Mouse (Mus musculus): ENCODE measurements around the gene Tmem230. TPM values are rescaled to one million over a fixed set of nuclear protein-coding genes. Genes with fewer than 3 reads are reported as not detected.
"Not testable (repeated sequence)": the region's sequence is repeated elsewhere in the genome, so short reads cannot be mapped to it uniquely, and the experiment has no call there.

The Tmem230 gene
- polyA plus RNA-seq, 1 experiment from 2014 or later, result 47.1 TPM

GRCm38 (mm10) chr2:132239434-132239833 lies 8.2 kb downstream of the Tmem230 start:
- H3K4me3 ChIP-seq (replicated peaks; ENCODE audit: low read length); H3K9me3 ChIP-seq (ENCODE audit: control insufficient read depth, low read length); H3K9ac ChIP-seq; H3K4me1 ChIP-seq (replicated peaks; ENCODE audit: control insufficient read depth, insufficient read depth, low read length); H3K27me3 ChIP-seq (ENCODE audit: control insufficient read depth, insufficient read depth, low read length); DNase-seq (ENCODE audit: low spot score); ATAC-seq (ENCODE audit: low FRiP score); H3K4me2 ChIP-seq (replicated peaks); H3K27ac ChIP-seq: not testable (repeated sequence)
- peaks cover 27% of the 10 kb centered on the region for H3K36me3 ChIP-seq (replicated peaks; ENCODE audit: control insufficient read depth, insufficient read depth)
- 92% methylated on average over 3 of the region's 3 CpGs for WGBS

- DNase-seq (ENCODE audit: low spot score), result no peak
- Histone ChIP-seq H3K4me1 (replicated peaks; ENCODE audit: control insufficient read depth, insufficient read depth, low read length) (no peaks in the 10 kb centered on the region), H3K4me2 (replicated peaks) (no peak overlapping the region), H3K4me3 (replicated peaks; ENCODE audit: low read length) (no peak overlapping the region), H3K9ac (no peak overlapping the region), H3K9me3 (ENCODE audit: control insufficient read depth, low read length) (no peaks in the 10 kb centered on the region), H3K27ac (no peak overlapping the region), H3K27me3 (ENCODE audit: control insufficient read depth, insufficient read depth, low read length) (no peaks in the 10 kb centered on the region), H3K36me3 (replicated peaks; ENCODE audit: control insufficient read depth, insufficient read depth) (0 out of 2 replicates have a peak, but pooled peaks cover 3% of the 10 kb centered on the region)
- WGBS, result 80% methylated on average over 7 of the region's 7 CpGs
- no peak for ATAC-seq (ENCODE audit: low FRiP score)
Observed at GRCm38 (mm10) chr2:132235975-132236374, 11.6 kb downstream of the Tmem230 start.

GRCm38 (mm10) chr2:132235291-132235690 lies 12.3 kb downstream of the Tmem230 start:
- Histone ChIP-seq H3K27me3 (ENCODE audit: control insufficient read depth, insufficient read depth, low read length) (no peaks in the 10 kb centered on the region), H3K9ac (no peak overlapping the region), H3K4me2 (replicated peaks) (no peak overlapping the region), H3K36me3 (replicated peaks; ENCODE audit: control insufficient read depth, insufficient read depth) (no peaks in the 10 kb centered on the region), H3K4me3 (replicated peaks; ENCODE audit: low read length) (no peak overlapping the region), H3K9me3 (ENCODE audit: control insufficient read depth, low read length) (no peaks in the 10 kb centered on the region), H3K27ac (no peak overlapping the region), H3K4me1 (replicated peaks; ENCODE audit: control insufficient read depth, insufficient read depth, low read length) (no peaks in the 10 kb centered on the region)
- 54% methylated on average over 2 of the region's 2 CpGs for WGBS
- ATAC-seq (ENCODE audit: low FRiP score) (no peak), DNase-seq (ENCODE audit: low spot score) (no peak)

- Histone ChIP-seq H3K36me3 (replicated peaks; ENCODE audit: control insufficient read depth, insufficient read depth) (no peaks in the 10 kb centered on the region), H3K9me3 (ENCODE audit: control insufficient read depth, low read length) (no peaks in the 10 kb centered on the region), H3K27ac (no peak overlapping the region), H3K9ac (no peak overlapping the region), H3K27me3 (ENCODE audit: control insufficient read depth, insufficient read depth, low read length) (no peaks in the 10 kb centered on the region), H3K4me3 (replicated peaks; ENCODE audit: low read length) (no peak overlapping the region), H3K4me2 (replicated peaks) (no peak overlapping the region), H3K4me1 (replicated peaks; ENCODE audit: control insufficient read depth, insufficient read depth, low read length) (no peaks in the 10 kb centered on the region)
- no peak for DNase-seq (ENCODE audit: low spot score)
- no peak for ATAC-seq (ENCODE audit: low FRiP score)
- 73% methylated on average over 16 of the region's 16 CpGs for WGBS
Observed at GRCm38 (mm10) chr2:132233985-132234765, 13.4 kb downstream of the Tmem230 start.

- Histone ChIP-seq H3K36me3 (replicated peaks; ENCODE audit: control insufficient read depth, insufficient read depth) (no peaks in the 10 kb centered on the region), H3K27ac (no peak overlapping the region), H3K4me2 (replicated peaks) (no peak overlapping the region), H3K9me3 (ENCODE audit: control insufficient read depth, low read length) (no peaks in the 10 kb centered on the region), H3K9ac (no peak overlapping the region), H3K4me3 (replicated peaks; ENCODE audit: low read length) (no peak overlapping the region), H3K4me1 (replicated peaks; ENCODE audit: control insufficient read depth, insufficient read depth, low read length) (no peaks in the 10 kb centered on the region), H3K27me3 (ENCODE audit: control insufficient read depth, insufficient read depth, low read length) (no peaks in the 10 kb centered on the region)
- DNase-seq (ENCODE audit: low spot score), result no peak
- 72% methylated on average over 3 of the region's 3 CpGs for WGBS
- no peak for ATAC-seq (ENCODE audit: low FRiP score)
Observed at GRCm38 (mm10) chr2:132232413-132232945, 15.1 kb downstream of the Tmem230 start.

- DNase-seq (ENCODE audit: low spot score), result no peak
- Histone ChIP-seq H3K9ac (no peak overlapping the region), H3K27ac (no peak overlapping the region), H3K4me1 (replicated peaks; ENCODE audit: control insufficient read depth, insufficient read depth, low read length) (no peaks in the 10 kb centered on the region), H3K9me3 (ENCODE audit: control insufficient read depth, low read length) (no peaks in the 10 kb centered on the region), H3K4me2 (replicated peaks) (no peak overlapping the region), H3K27me3 (ENCODE audit: control insufficient read depth, insufficient read depth, low read length) (no peaks in the 10 kb centered on the region), H3K4me3 (replicated peaks; ENCODE audit: low read length) (no peak overlapping the region), H3K36me3 (replicated peaks; ENCODE audit: control insufficient read depth, insufficient read depth) (no peaks in the 10 kb centered on the region)
- no peak for ATAC-seq (ENCODE audit: low FRiP score)
- WGBS, result 93% methylated on average over 4 of the region's 4 CpGs
Observed at GRCm38 (mm10) chr2:132224359-132224758, 23.2 kb downstream of the Tmem230 start.

- Histone ChIP-seq H3K4me3 (replicated peaks; ENCODE audit: low read length) (no peak overlapping the region), H3K27ac (no peak overlapping the region), H3K27me3 (ENCODE audit: control insufficient read depth, insufficient read depth, low read length) (no peaks in the 10 kb centered on the region), H3K4me1 (replicated peaks; ENCODE audit: control insufficient read depth, insufficient read depth, low read length) (no peaks in the 10 kb centered on the region), H3K9me3 (ENCODE audit: control insufficient read depth, low read length) (no peaks in the 10 kb centered on the region), H3K4me2 (replicated peaks) (no peak overlapping the region), H3K9ac (no peak overlapping the region), H3K36me3 (replicated peaks; ENCODE audit: control insufficient read depth, insufficient read depth) (no peaks in the 10 kb centered on the region)
- no peak for DNase-seq (ENCODE audit: low spot score)
- 77% methylated on average over 11 of the region's 11 CpGs for WGBS
- no peak for ATAC-seq (ENCODE audit: low FRiP score)
Observed at GRCm38 (mm10) chr2:132221611-132222073, 26.0 kb downstream of the Tmem230 start.

- Histone ChIP-seq H3K9me3 (ENCODE audit: control insufficient read depth, low read length) (no peaks in the 10 kb centered on the region), H3K4me3 (replicated peaks; ENCODE audit: low read length) (no peak overlapping the region), H3K36me3 (replicated peaks; ENCODE audit: control insufficient read depth, insufficient read depth) (no peaks in the 10 kb centered on the region), H3K4me1 (replicated peaks; ENCODE audit: control insufficient read depth, insufficient read depth, low read length) (no peaks in the 10 kb centered on the region), H3K9ac (no peak overlapping the region), H3K4me2 (replicated peaks) (no peak overlapping the region), H3K27ac (no peak overlapping the region), H3K27me3 (ENCODE audit: control insufficient read depth, insufficient read depth, low read length) (no peaks in the 10 kb centered on the region)
- ATAC-seq (ENCODE audit: low FRiP score), result no peak
- no peak for DNase-seq (ENCODE audit: low spot score)
- WGBS, result 91% methylated on average over 5 of the region's 5 CpGs
Observed at GRCm38 (mm10) chr2:132211995-132212656, 35.5 kb downstream of the Tmem230 start.

GRCm38 (mm10) chr2:132210806-132211312 lies 36.7 kb downstream of the Tmem230 start:
- Histone ChIP-seq H3K36me3 (replicated peaks; ENCODE audit: control insufficient read depth, insufficient read depth) (no peaks in the 10 kb centered on the region), H3K4me2 (replicated peaks) (no peak overlapping the region), H3K27ac (no peak overlapping the region), H3K4me1 (replicated peaks; ENCODE audit: control insufficient read depth, insufficient read depth, low read length) (no peaks in the 10 kb centered on the region), H3K27me3 (ENCODE audit: control insufficient read depth, insufficient read depth, low read length) (no peaks in the 10 kb centered on the region), H3K9me3 (ENCODE audit: control insufficient read depth, low read length) (no peaks in the 10 kb centered on the region), H3K9ac (no peak overlapping the region), H3K4me3 (replicated peaks; ENCODE audit: low read length) (no peak overlapping the region)
- DNase-seq (ENCODE audit: low spot score) (no peak), ATAC-seq (ENCODE audit: low FRiP score) (no peak)
- 89% methylated on average over 9 of the region's 9 CpGs for WGBS
